Mouse (Mus musculus): Measurements from ENCODE around the gene Fam181b. TPM values are rescaled to one million over a fixed set of nuclear protein-coding genes. Genes with fewer than 3 reads are reported as not detected.

Gene Fam181b
- polyA plus RNA-seq, 1 experiment from 2014 or later = 48.9 TPM

DNA sequence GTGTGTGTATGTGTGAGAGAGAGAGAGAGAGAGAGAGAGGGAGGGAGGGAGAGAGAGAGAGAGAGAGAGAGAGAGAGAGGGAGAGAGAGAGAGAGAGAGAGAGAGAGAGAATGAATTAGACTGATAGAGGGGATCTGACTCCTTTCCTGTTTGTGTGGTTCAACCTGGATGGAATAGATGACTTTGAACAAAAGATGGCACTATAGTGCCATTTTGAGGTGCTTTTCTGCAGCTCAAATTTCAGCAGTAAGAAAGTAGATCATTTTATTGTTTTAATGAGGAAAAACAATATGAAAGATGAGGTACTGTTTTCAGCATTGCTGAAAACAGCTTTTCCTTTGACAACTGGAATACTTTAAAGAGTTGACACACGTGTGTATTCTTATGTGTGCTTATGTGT, 37.9 kb downstream of the Fam181b start:
- H3K9ac ChIP-seq (ENCODE audit: low read depth, low read length) = no peak overlapping the region
- 67% methylated on average over 1 of the region's 1 CpGs for WGBS
- no peaks in the 10 kb centered on the region for H3K4me1 ChIP-seq (ENCODE audit: control insufficient read depth, insufficient read depth, low read depth, low read length)
- no peak overlapping the region for H3K4me3 ChIP-seq (ENCODE audit: low read length)
- H3K4me2 ChIP-seq (ENCODE audit: low read length) = no peak overlapping the region
- no peaks in the 10 kb centered on the region for H3K36me3 ChIP-seq (ENCODE audit: control insufficient read depth, insufficient read depth, low read length)
- ATAC-seq = no peak
- H3K9me3 ChIP-seq (ENCODE audit: control insufficient read depth, low read length) = no peaks in the 10 kb centered on the region
- H3K27me3 ChIP-seq (replicated peaks; ENCODE audit: control insufficient read depth, insufficient read depth, low read length) = no peaks in the 10 kb centered on the region
- H3K27ac ChIP-seq (ENCODE audit: low read depth, low read length) = no peak overlapping the region

- Histone ChIP-seq H3K27me3 (replicated peaks; ENCODE audit: control insufficient read depth, insufficient read depth, low read length) (no peaks in the 10 kb centered on the region), H3K27ac (ENCODE audit: low read depth, low read length) (no peak overlapping the region), H3K9ac (ENCODE audit: low read depth, low read length) (no peak overlapping the region), H3K4me3 (ENCODE audit: low read length) (no peak overlapping the region), H3K36me3 (ENCODE audit: control insufficient read depth, insufficient read depth, low read length) (no peaks in the 10 kb centered on the region), H3K4me2 (ENCODE audit: low read length) (no peak overlapping the region), H3K9me3 (ENCODE audit: control insufficient read depth, low read length) (no peaks in the 10 kb centered on the region), H3K4me1 (ENCODE audit: control insufficient read depth, insufficient read depth, low read depth, low read length) (no peaks in the 10 kb centered on the region)
- WGBS = 71% methylated on average over 1 of the region's 1 CpGs
- peak; percentile 45; the same call in 1 of the 2 replicates for ATAC-seq
These were observed 44.3 kb downstream of the Fam181b start for GRCm38 (mm10) chr7:93123936-93124335.

Other genes with a start within 250 kb of the Fam181b start
- gene Ddias, start 205.6 kb upstream of the Fam181b start, polyA plus RNA-seq (2015; fragmentation: Nextera tagmentation; extraction: Ambion mirVana) = 4.5 and 5.3 TPM in 2 replicates
- gene Prcp, start 205.4 kb upstream of the Fam181b start, polyA plus RNA-seq (2015; fragmentation: Nextera tagmentation; extraction: Ambion mirVana) = 18.9 and 20.9 TPM in 2 replicates